Mouse (Mus musculus) cortical plate, adult 2 months (tissue): ENCODE measurements around the gene Uap1.

Experiments
- CTCF ChIP-seq: fragments of 200-500 bp; IDR thresholded peaks from 2 replicates; pipeline ENCODE4 v1.5.1; 2011; ENCODE audit warnings: mild to moderate bottlenecking, control low read depth, low read length; ENCODE audit not compliant: insufficient read depth; ENCODE audit errors: extremely low read depth
- POLR2A ChIP-seq: fragments of 200-500 bp; IDR thresholded peaks from 2 replicates; pipeline ENCODE4 v1.6.1; 2011; ENCODE audit warnings: mild to moderate bottlenecking, low read length, control low read depth; ENCODE audit not compliant: insufficient read depth; ENCODE audit errors: extremely low read depth

GRCm38 (mm10) chr1:170110516-170111332 lies 64.0 kb downstream of the Uap1 start, which contains the start of gene Ddr2:
- TF ChIP-seq CTCF (no peak), POLR2A (no peak)
